Mouse (Mus musculus) naive thymus-derived CD4-positive, alpha-beta T cell, adult 2 months (primary cell): ENCODE data around the gene Pfas.
A peak's percentile ranks its signal among the peaks of the same experiment; 100 is the strongest.
"Not testable (repeated sequence)": the region's sequence is repeated elsewhere in the genome, so short reads cannot be mapped to it uniquely, and the experiment has no call there.

Experiments used
- DNase-seq: peaks from one replicate; pipeline ENCODE4 v3.0.0-alpha.2; 2011; ENCODE audit warnings: low read depth

The Pfas gene

DNA sequence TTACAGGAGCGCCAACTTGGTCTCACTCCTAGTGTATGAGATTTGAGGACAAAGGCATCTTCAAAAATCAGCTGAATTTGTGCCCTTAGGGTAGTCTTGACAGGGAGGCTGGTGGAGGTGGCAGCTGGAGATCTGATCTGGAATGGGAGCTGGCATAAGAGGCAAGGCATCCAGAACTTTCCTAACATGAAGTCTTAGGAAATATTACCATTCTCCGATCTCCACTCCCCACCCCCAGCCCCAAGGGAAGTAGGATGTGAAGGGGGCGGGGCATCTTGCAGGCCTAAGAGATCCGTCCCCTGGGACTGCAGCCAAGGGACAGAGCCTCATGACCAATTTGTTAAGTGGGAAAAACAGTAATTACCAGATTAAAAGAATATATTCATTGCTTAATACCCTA, 38.0 kb downstream of the Pfas start:
- DNase-seq, result no peak

DNA sequence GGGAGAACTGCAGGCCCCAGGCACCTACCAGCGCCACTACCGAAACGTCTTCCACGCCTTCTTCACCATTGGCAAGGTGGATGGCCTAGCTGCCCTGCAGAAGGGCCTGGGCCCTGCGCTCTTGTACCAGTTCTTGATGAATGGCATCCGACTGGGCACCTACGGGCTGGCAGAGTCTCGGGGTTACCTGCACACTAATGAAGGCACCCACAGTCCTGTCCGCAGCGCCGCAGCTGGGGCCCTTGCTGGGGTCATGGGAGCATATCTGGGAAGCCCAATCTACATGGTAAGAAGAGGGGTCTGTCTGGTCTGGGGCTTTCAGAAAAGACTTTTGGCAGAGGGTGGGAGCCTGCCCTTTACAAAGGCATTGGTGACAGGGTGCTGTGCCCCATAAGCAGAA, 39.5 kb downstream of the Pfas start:
- no peak for DNase-seq

DNA sequence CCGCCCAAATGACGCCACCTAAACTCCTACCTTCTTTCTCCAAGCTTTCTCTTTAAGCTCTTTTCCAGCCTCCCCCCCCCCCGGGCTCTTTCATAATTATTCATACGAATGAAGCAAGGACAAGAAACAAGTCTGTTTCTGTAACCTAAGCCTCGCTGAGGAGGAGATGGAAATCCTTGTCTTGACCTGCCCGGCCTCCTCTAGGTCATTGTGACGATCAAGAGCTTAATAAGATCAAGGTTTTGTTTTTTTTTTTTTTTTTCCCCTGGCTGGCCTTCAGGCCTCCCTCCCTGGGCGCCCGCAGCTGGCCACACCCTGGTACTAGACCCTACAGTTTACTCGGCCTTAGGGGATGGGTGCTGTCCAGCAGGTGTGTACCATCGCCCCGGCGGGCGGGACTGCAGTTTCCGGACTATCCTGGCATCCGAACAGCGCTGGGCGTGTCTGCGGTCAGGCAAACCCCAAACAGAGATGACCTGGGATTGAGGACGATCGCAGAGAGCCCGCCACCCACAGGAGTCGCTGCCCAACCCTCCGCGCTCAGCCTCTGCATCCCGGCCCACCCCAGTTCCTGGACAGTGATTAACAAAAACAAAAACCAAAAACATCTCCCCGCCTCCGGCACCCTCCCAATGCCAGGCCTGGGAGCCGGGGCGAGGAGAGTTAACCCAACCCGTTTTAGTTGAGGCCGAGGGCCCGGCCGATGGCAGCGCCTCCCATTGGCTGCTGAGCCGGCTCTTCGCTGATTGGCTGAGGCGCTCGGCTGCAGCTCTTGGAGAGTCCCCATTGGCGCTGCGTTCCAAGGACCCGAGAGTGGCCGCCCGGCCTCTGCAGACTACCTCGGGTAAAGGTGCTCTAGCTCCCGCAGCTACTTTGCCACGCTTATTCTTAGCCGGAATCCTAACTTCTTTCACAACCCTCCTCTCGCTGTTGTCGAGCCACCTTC, 40.6 kb downstream of the Pfas start, which contains the start of gene Slc25a35:
Gene Slc25a35, plus strand, starts transcription at position 795 of the 946 bp plus-strand sequence.
- DNase-seq, result peak; percentile 89

DNA sequence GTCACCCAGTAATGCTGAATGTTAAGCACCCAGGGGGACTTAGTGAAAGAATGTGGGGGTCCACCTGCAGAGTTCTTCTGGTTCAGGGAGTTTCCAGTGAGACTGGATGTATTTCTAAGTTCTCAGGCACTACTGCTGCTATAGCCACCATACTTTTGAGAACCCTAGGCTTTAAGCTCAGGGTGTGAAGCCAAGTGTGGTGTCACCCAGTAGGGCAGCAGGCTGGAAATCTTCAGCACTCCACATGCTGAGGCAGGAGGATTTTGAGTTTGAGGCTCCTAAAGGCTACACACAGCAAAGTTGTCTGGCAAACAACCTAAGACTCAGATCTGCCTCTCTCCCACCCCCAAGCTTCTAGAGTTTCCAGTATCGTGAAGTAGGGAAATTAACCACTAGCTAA, 41.7 kb downstream of the Pfas start:
- no peak for DNase-seq

GRCm38 (mm10) chr11:68965845-68966244, 42.4 kb downstream of the Pfas start:
- DNase-seq, result peak; percentile 91

DNA sequence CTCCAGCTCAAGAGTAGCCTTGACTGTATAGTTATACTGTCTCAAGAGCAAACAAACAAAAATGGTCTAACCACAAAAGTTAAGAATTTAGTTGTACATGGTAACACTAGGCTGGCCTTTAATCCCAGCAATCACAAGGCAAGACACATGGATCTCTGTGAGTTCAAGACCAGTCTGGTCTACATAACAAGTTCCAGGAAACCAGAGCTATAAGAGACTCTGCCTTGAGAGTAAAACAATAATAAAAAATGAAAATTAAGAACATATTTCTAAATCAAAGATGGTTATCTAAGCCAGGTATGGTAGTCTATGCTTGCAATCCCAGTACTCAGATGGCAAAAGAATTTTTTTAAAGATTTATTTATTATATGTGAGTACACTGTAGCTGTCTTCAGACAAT, 43.2 kb downstream of the Pfas start:
- DNase-seq, result no peak

DNA sequence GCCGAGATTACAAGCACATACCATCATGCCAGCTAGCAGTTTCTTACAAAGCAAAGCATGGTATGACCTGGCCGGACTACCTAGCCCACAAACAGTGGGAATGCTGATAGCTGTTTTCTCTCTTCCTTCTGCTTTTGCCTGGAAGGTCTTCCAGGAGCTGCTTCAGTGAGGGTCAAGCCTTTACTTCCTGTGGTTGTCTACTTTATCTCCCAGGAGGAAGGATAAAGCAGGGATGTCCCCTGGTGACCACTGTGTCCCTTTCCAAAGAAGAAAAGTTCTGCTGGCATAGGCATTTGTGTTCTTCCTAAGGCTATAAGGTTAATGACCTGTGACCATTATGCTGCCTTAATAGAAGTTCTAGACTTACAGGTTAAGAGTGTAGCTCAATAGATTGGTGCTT, 44.9 kb downstream of the Pfas start:
- no peak for DNase-seq

- DNase-seq, result not testable (repeated sequence)
These were observed 46.1 kb downstream of the Pfas start for GRCm38 (mm10) chr11:68962159-68962558.

DNA sequence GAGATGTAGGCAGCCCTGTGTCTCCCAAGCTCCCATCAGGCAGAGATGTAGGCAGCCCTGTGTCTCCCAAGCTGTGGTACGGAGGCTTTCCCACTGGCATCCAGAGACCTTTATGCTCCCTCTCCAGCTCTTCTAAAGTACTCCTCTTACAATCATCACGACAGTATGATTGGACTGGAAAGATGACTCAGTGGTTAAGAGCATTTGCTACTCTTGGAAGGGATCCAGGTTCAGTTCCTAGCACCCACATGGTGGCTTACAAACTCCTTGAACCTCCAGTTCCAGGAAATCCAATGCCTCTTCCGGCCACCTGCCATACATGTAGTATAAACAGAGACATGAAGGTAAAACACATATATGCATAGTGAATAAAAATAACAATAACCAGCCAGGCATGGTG, 46.7 kb downstream of the Pfas start:
- DNase-seq, result no peak

DNA sequence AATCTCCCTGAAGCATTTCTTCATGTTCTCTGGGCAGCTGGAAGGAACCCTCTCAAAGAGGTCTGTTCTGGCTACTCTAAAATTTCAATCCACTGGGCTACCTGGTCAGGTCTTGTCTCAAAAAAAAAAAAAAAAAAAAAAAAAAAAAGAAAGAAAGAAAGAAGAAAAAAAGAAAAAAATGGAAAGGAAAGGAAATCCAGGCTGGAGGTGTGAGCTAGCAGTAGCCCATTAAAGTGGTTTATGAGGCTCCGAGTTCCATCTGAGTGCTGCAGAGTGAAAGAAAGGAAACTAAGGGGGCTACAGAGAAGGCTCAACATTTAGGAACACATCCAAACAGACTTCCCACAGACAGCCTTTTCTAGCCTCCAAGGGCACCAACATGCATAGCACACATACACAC, 50.3 kb downstream of the Pfas start:
- DNase-seq, result no peak

- DNase-seq, result no peak
These were observed 51.0 kb downstream of the Pfas start, which contains the start of gene Arhgef15 for GRCm38 (mm10) chr11:68957308-68957707. Gene Arhgef15, minus strand, starts transcription at chr11:68957480.

DNA sequence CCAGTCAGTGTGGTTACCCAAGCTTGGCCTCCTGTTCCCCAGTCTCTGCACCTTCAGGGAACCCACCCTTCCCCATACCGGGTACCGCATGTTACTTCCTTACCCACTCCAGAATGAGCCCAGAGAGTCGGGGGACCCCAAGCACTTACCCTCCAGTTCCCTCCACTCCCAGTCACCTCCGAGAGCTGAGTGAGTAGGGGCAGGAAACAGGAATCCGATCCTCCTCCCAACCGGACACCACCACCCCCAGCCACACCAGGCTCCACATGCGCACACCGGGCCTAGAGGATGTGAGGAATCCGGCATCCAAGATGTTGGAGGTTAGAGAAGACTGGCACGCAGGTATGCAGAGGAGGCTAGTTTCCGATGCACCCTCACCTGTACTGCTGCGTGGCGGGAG, 51.6 kb downstream of the Pfas start:
- no peak for DNase-seq

DNA sequence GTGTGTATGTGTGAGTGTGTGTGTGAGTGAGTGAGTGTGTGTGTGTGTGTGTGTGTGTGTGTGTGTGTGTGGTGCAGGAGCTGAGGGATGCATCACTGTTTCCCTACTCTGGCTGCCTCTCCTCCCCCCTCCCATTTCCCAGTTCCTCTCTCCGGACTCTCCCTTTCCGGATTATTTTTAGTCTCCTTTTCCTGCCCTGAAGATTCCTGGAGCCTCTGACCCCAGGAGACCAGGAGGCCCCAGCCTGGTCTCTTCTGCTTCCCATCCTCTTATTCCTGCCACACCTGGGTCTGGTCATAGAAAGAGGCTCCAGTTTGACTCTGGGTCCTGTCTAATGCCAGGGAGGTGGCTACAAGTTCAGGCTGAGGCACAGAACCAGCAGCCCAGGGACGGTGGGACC, 52.2 kb downstream of the Pfas start:
- no peak for DNase-seq

GRCm38 (mm10) chr11:68955473-68955872, 52.8 kb downstream of the Pfas start:
- DNase-seq, result no peak

- DNase-seq, result no peak
These were observed 53.9 kb downstream of the Pfas start for GRCm38 (mm10) chr11:68954408-68954807.

GRCm38 (mm10) chr11:68953903-68954302, 54.4 kb downstream of the Pfas start:
- no peak for DNase-seq

DNA sequence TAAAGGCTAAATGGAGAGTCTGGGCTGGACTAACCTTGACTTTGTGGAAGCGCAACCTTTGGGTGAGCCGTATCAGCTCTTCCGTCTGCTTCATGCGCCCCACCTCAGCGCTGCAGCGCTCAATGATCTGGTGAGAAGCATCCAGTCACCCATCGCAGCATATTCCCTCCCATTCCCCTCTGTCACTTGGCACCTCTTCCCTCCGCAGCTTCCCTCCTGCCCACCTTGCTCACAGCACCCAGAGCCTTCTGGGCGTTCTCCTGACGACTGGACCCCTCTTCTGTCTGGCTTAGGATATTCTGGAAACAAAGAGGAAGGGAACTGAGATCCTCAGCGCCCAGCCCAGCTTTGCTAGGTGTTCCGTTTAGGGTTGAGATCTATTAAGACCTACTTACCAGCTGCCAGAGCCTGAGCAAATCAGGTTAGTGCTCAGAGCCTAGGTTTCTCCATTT, 60.7 kb downstream of the Pfas start:
- DNase-seq, result no peak

GRCm38 (mm10) chr11:68946806-68947440, 61.3 kb downstream of the Pfas start:
- DNase-seq, result no peak

DNA sequence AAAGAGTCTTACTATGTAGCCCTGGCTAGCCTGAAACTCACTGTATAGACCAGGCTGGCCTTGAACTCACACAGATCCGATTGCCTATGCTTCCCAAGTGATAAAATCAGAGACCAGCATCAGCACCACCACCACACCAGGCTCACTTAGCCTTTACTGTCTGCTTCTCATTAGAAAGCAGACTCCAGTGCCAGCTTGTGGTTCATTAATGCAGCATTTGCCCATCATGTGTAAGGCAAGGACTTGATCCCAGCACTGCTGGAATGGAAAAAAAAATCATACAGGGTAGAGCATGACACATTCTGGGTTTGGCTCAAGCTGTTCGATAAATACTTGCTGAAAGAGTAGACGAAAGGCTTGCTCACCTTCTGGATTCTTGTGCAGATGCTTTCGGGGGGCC, 62.3 kb downstream of the Pfas start:
- no peak for DNase-seq

DNA sequence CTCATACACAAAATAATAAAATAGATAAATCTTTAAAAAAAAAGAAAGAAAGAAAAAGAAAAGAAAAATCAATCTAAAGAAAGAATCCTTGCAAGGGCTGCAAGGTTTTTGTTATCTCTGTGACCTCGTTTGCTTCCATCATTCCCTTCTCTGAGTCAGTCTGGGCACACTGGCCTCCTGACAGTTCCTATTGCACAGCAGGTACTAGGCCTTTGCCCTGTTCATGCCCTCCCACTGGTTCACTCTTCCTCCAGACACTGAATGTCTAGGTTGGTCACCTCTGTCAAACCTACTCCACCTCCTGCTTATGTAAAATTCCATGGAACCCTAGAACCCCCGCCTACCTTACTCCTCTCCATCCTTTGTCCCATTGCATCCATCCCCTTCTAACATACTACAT, 63.0 kb downstream of the Pfas start:
- DNase-seq, result no peak

DNA sequence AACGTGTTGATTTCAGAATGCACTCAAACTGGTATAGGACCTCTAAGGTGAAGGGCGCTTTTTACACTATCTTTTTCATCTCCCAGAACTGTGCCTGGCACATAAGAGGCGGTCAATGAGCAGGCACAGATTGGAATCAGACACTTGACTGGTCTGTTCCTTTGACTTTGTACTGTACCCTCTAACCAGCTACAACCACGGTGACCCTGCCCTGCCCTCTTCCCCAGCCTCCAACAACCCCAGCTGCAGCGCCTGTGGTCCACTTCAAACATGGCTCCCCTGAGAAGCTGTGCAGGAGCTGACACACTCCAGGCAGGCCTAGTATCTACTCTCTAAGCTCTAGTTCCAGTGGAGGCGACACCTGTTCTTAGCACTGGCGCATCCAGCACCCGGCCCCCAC, 65.5 kb downstream of the Pfas start:
- DNase-seq, result no peak

- DNase-seq, result no peak
These were observed 67.7 kb downstream of the Pfas start for GRCm38 (mm10) chr11:68940516-68940915.
